Mouse (Mus musculus): ENCODE measurements around the gene Abi3bp. TPM values are rescaled to one million over a fixed set of nuclear protein-coding genes. Genes with fewer than 3 reads are reported as not detected.

Gene Abi3bp
- polyA plus RNA-seq, 1 experiment, result not detected

- no peak overlapping the region for H3K4me3 ChIP-seq (ENCODE audit: insufficient read depth, low read length)
- no peaks in the 10 kb centered on the region for H3K4me1 ChIP-seq (ENCODE audit: control insufficient read depth, insufficient read depth, low read length)
- no peak overlapping the region for H3K27ac ChIP-seq (ENCODE audit: insufficient read depth, low read depth, low read length)
- no peak for TF ChIP-seq POLR2A (IDR thresholded peaks at IDR 0.05; ENCODE audit: borderline replicate concordance, low read depth, low read length)
- TF ChIP-seq CTCF (IDR thresholded peaks at IDR 0.05; ENCODE audit: low read depth, low read length), result no peak
Measured at GRCm38 (mm10) chr16:56602394-56602793, 124.7 kb downstream of the Abi3bp start.

DNA sequence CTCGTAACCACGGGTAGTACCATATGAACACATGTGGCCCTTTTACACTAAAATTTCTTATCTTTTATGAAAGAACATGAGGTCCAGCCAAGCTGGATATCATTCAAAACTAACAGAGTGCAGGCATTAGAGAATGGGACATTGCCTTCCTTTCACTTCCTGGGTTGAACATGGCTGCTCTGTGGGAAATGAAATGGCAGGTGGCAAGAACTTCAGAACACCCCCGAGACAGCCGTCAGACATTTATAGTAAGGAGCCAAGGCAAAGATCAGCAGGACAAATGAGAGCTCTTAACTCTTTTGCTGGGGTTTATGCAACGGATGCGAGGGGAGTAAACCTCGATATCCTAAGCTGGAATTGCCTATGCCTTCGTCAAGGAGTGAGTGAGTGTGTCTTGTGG is 132.9 kb downstream of the Abi3bp start:
- no peak for TF ChIP-seq POLR2A (IDR thresholded peaks at IDR 0.05; ENCODE audit: borderline replicate concordance, low read depth, low read length)
- Histone ChIP-seq H3K4me1 (ENCODE audit: control insufficient read depth, insufficient read depth, low read length) (no peaks in the 10 kb centered on the region), H3K27ac (ENCODE audit: insufficient read depth, low read depth, low read length) (no peak overlapping the region), H3K4me3 (ENCODE audit: insufficient read depth, low read length) (no peak overlapping the region)

DNA sequence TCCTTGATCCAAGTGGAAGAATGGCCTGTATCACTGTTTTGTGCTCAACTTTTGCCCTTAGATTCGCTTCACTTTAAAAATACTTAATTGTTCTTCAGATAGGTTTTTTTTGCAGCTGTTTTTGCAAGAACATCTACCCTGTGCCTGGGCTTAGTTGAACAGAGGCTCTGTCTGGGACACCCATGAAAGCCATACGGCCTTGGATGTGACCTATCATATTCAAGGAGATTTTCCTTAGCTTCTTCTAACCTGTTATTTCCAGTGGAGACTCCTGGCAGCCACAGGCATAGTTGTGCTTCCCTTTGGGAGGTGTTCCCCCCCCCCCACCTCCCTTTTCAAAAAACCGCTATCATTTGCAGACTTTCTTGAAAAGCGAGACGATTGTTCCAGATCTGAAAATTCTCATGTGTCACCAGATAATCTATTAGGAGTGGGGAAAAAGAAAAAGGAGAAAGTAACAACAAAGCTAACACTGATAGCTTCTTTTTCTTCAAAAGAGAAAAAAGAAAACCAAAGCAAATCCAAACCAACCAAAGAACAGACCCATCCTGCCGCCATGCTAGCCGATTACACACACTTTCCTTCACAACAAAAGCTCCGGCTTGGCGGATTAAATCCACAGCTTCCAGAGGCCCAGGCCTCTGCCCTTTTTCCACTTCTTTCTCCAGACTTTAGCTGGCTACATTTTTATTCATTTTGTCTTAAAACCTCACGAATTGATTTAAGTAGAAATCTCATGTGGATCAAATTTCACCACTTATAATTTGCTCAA is 133.6 kb downstream of the Abi3bp start:
- H3K4me3 ChIP-seq (ENCODE audit: insufficient read depth, low read length), result no peak overlapping the region
- H3K4me1 ChIP-seq (ENCODE audit: control insufficient read depth, insufficient read depth, low read length), result no peaks in the 10 kb centered on the region
- TF ChIP-seq CTCF (IDR thresholded peaks at IDR 0.05; ENCODE audit: low read depth, low read length), result no peak
- no peak for TF ChIP-seq POLR2A (IDR thresholded peaks at IDR 0.05; ENCODE audit: borderline replicate concordance, low read depth, low read length)
- no peak overlapping the region for H3K27ac ChIP-seq (ENCODE audit: insufficient read depth, low read depth, low read length)

GRCm38 (mm10) chr16:56638544-56638943 is 160.9 kb downstream of the Abi3bp start:
- H3K4me3 ChIP-seq (ENCODE audit: insufficient read depth, low read length), result no peak overlapping the region
- no peak for TF ChIP-seq POLR2A (IDR thresholded peaks at IDR 0.05; ENCODE audit: borderline replicate concordance, low read depth, low read length)
- no peak for TF ChIP-seq CTCF (IDR thresholded peaks at IDR 0.05; ENCODE audit: low read depth, low read length)
- H3K27ac ChIP-seq (ENCODE audit: insufficient read depth, low read depth, low read length), result no peak overlapping the region
- no peaks in the 10 kb centered on the region for H3K4me1 ChIP-seq (ENCODE audit: control insufficient read depth, insufficient read depth, low read length)

- no peak overlapping the region for H3K4me3 ChIP-seq (ENCODE audit: insufficient read depth, low read length)
- TF ChIP-seq POLR2A (IDR thresholded peaks at IDR 0.05; ENCODE audit: borderline replicate concordance, low read depth, low read length) (no peak), CTCF (IDR thresholded peaks at IDR 0.05; ENCODE audit: low read depth, low read length) (no peak)
- H3K4me1 ChIP-seq (ENCODE audit: control insufficient read depth, insufficient read depth, low read length), result no peaks in the 10 kb centered on the region
- no peak overlapping the region for H3K27ac ChIP-seq (ENCODE audit: insufficient read depth, low read depth, low read length)
Measured at GRCm38 (mm10) chr16:56645251-56645650, 167.6 kb downstream of the Abi3bp start.

DNA sequence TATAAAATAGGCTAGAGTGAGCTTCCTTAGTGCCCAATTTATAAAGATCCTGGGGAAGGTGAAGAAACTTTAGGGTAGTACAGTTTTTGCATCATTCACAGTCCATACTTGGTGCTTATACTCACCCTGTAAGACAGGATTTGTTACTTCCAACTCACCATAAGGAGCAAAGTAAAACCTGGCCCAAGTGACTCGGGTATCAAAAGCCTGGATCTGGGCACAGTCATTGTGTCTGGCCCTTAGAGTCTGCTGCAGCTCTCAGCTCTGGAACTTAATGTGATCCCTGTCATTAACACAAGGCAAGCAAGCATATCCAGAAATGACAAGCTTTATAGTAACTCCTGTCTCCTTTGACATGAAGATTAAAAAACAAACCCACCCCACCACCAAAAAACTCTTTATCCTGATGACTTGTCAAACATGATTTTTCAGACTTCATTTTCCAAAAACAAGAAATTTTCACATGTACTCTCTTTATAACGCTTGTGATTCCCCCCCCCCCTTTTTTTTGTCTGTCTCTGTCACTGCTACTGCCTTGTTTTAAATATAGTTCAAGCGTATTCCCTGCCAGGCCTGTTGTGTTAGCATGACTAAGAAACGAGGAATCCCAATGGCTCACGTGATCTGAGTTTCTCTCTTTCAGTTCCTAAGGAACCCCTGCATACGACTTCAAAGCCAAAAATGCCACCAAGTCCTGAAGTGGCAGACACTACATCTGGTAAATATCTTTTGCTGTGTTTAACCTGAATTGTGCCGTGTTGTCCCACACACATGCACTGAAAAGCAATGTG is 168.9 kb downstream of the Abi3bp start:
- no peaks in the 10 kb centered on the region for H3K4me1 ChIP-seq (ENCODE audit: control insufficient read depth, insufficient read depth, low read length)
- TF ChIP-seq CTCF (IDR thresholded peaks at IDR 0.05; ENCODE audit: low read depth, low read length) (no peak), POLR2A (IDR thresholded peaks at IDR 0.05; ENCODE audit: borderline replicate concordance, low read depth, low read length) (no peak)
- no peak overlapping the region for H3K4me3 ChIP-seq (ENCODE audit: insufficient read depth, low read length)
- no peak overlapping the region for H3K27ac ChIP-seq (ENCODE audit: insufficient read depth, low read depth, low read length)

DNA sequence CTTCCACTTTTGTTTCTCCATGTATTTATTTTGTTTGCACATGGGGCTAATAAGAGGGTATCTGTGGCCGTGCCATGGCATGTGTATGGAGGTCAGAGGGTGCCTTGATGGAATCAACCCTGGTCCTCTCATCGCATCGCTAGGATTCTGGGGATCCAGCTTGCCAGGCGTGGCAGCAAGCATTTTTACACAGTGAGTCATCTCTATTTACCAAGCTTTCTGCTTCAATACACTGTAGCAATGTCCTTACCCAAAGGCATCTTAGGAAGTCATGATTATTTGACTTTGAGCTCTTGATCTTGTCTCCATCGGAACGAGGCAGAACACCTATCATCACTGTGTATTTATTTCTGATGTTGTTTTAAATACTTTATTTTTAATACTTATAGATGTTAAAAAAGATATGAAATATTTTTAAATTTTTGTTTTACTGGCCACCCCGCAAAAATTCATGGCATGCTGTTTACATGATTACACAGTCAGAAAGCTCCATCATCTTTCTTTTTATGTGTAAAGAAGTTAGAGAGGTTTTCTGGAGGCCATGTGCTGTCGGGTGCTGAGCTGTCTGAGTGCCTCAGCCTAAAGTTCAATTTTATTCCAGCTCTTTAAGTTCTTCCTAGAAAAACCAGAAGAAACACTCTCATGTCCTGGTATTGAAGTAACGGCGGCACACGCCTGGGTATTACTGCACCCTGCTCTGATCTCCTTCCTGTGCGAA is 177.7 kb downstream of the Abi3bp start:
- H3K27ac ChIP-seq (ENCODE audit: insufficient read depth, low read depth, low read length), result no peak overlapping the region
- no peak overlapping the region for H3K4me3 ChIP-seq (ENCODE audit: insufficient read depth, low read length)
- H3K4me1 ChIP-seq (ENCODE audit: control insufficient read depth, insufficient read depth, low read length), result peaks cover 3% of the 10 kb centered on the region; the same call in 1 of the 2 replicates
- TF ChIP-seq POLR2A (IDR thresholded peaks at IDR 0.05; ENCODE audit: borderline replicate concordance, low read depth, low read length) (no peak), CTCF (IDR thresholded peaks at IDR 0.05; ENCODE audit: low read depth, low read length) (no peak)

DNA sequence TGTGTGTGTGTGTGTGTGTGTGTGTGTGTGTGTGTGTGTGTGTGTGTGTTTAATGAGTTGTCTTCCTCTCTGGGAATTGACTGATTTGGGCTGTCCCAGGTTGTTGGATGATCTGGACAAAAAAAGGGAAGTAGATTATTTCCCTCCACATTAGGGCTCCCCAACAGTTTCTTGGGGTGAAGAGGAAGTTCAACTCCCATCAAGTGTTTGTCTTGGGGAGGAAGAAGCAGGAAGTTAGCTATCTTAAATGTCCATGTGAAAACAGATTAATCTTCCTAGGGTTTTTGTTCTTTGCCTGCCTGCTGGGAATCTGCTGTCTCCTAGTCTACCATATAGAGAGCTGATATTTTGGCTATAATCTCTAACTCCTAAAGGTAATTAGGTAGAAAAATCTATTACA is 181.2 kb downstream of the Abi3bp start:
- Histone ChIP-seq H3K4me3 (ENCODE audit: insufficient read depth, low read length) (no peak overlapping the region), H3K4me1 (ENCODE audit: control insufficient read depth, insufficient read depth, low read length) (peaks cover 3% of the 10 kb centered on the region; the same call in 1 of the 2 replicates), H3K27ac (ENCODE audit: insufficient read depth, low read depth, low read length) (no peak overlapping the region)
- TF ChIP-seq POLR2A (IDR thresholded peaks at IDR 0.05; ENCODE audit: borderline replicate concordance, low read depth, low read length), result no peak
- TF ChIP-seq CTCF (IDR thresholded peaks at IDR 0.05; ENCODE audit: low read depth, low read length), result no peak

GRCm38 (mm10) chr16:56669520-56669919 is 191.8 kb downstream of the Abi3bp start:
- H3K27ac ChIP-seq (ENCODE audit: insufficient read depth, low read depth, low read length), result no peak overlapping the region
- TF ChIP-seq POLR2A (IDR thresholded peaks at IDR 0.05; ENCODE audit: borderline replicate concordance, low read depth, low read length) (no peak), CTCF (IDR thresholded peaks at IDR 0.05; ENCODE audit: low read depth, low read length) (no peak)
- no peaks in the 10 kb centered on the region for H3K4me1 ChIP-seq (ENCODE audit: control insufficient read depth, insufficient read depth, low read length)
- no peak overlapping the region for H3K4me3 ChIP-seq (ENCODE audit: insufficient read depth, low read length)

Measured in bone marrow macrophage, adult 2 months (primary cell).